Mouse (Mus musculus) myocyte (in vitro differentiated cells): ENCODE measurements around the gene Agbl1. TPM values are rescaled to one million over a fixed set of nuclear protein-coding genes. Genes with fewer than 3 reads are reported as not detected.

ENCODE experiments used
- H3K27me3 ChIP-seq: one replicate; pipeline ENCODE4 v1.6.1; 2011; ENCODE audit not compliant: control insufficient read depth, insufficient read depth, insufficient read length
- H3K36me3 ChIP-seq: one replicate; pipeline ENCODE4 v1.6.1; 2011; ENCODE audit not compliant: control insufficient read depth, insufficient read depth
- H3K4me2 ChIP-seq: one replicate; pipeline ENCODE4 v1.6.1; 2011; ENCODE audit warnings: low read depth, control low read depth
- H3K4me3 ChIP-seq: one replicate; pipeline ENCODE4 v1.5.1; 2011; ENCODE audit warnings: mild to moderate bottlenecking, control low read depth, moderate library complexity
- H3K79me2 ChIP-seq: one replicate; pipeline ENCODE4 v1.6.1; 2011; ENCODE audit not compliant: control insufficient read depth, insufficient read depth
- H3ac ChIP-seq: one replicate; pipeline ENCODE4 v1.6.1; 2011; ENCODE audit not compliant: control insufficient read depth, insufficient read length
- CEBPB ChIP-seq: IDR thresholded peaks from 2 replicates; pipeline ENCODE4 v1.6.1; 2011; ENCODE audit warnings: mild to moderate bottlenecking, moderate library complexity; ENCODE audit not compliant: poor library complexity, insufficient read depth, severe bottlenecking
- E2F4 ChIP-seq: IDR thresholded peaks from one replicate; pipeline ENCODE4 v1.6.1; 2011; ENCODE audit warnings: mild to moderate bottlenecking, control low read depth, moderate library complexity; ENCODE audit not compliant: insufficient read depth
- MAX ChIP-seq: IDR thresholded peaks from one replicate; pipeline ENCODE4 v1.6.1; 2011; ENCODE audit warnings: low read depth, mild to moderate bottlenecking, control low read depth
- MYOD1 ChIP-seq, 3 experiments: IDR thresholded peaks; one replicate each; pipeline ENCODE4 v1.6.1; 2011; ENCODE audit warnings: control low read depth in 2 of 3, low read depth in 2 of 3, mild to moderate bottlenecking in 2 of 3, moderate library complexity in 1 of 3; ENCODE audit not compliant: insufficient read length in 2 of 3, control insufficient read depth in 1 of 3
- MYOG ChIP-seq, 3 experiments: IDR thresholded peaks; one replicate each; pipeline ENCODE4 v1.6.1; 2011; ENCODE audit warnings: control low read depth in 2 of 3, low read depth in 2 of 3, mild to moderate bottlenecking in 2 of 3; ENCODE audit not compliant: insufficient read length in 2 of 3, control insufficient read depth in 1 of 3, insufficient read depth in 1 of 3
- POLR2A ChIP-seq: IDR thresholded peaks from one replicate; pipeline ENCODE4 v1.6.1; 2011; ENCODE audit warnings: low read depth, mild to moderate bottlenecking, control low read depth, moderate library complexity; ENCODE audit not compliant: insufficient read length
- POLR2AphosphoS2 ChIP-seq: IDR thresholded peaks from one replicate; pipeline ENCODE4 v1.6.1; 2011; ENCODE audit warnings: low read depth, control low read depth; ENCODE audit not compliant: insufficient read length
- REST ChIP-seq: IDR thresholded peaks from one replicate; pipeline ENCODE4 v1.6.1; 2011; ENCODE audit warnings: mild to moderate bottlenecking, control low read depth, moderate library complexity; ENCODE audit not compliant: insufficient read depth, insufficient read length
- SRF ChIP-seq: IDR thresholded peaks from one replicate; pipeline ENCODE4 v1.6.1; 2011; ENCODE audit warnings: low read depth; ENCODE audit not compliant: control insufficient read depth, insufficient read length
- TCF12 ChIP-seq: IDR thresholded peaks from one replicate; pipeline ENCODE4 v1.6.1; 2011; ENCODE audit warnings: mild to moderate bottlenecking, control low read depth; ENCODE audit not compliant: poor library complexity, insufficient read depth, severe bottlenecking
- TCF3 ChIP-seq: IDR thresholded peaks from one replicate; pipeline ENCODE4 v1.6.1; 2011; ENCODE audit warnings: low read depth, control low read depth; ENCODE audit not compliant: insufficient read length
- USF1 ChIP-seq: IDR thresholded peaks from one replicate; pipeline ENCODE4 v1.6.1; 2011; ENCODE audit warnings: low read depth, mild to moderate bottlenecking, control low read depth, moderate library complexity
- polyA plus RNA-seq: library from polyadenylated mRNA; unstranded; fragments of >200 nt; fragmentation: generic; extraction: Trizol; gene quantifications from one replicate; pipeline ENCODE4 v1.2.1, GENCODE M21; 2012; ENCODE audit warnings: missing spikeins

Agbl1 gene
- polyA plus RNA-seq, 1 experiment = not detected

GRCm38 (mm10) chr7:76597812-76598211, 368.1 kb downstream of the Agbl1 start:
- H3K4me2 ChIP-seq = no peak overlapping the region
- H3K79me2 ChIP-seq = no peaks in the 10 kb centered on the region
- no peaks in the 10 kb centered on the region for H3K27me3 ChIP-seq
- H3K36me3 ChIP-seq = no peaks in the 10 kb centered on the region
- H3K4me3 ChIP-seq = no peak overlapping the region
- TF ChIP-seq E2F4 (no peak), USF1 (no peak), MYOG (IDR thresholded peaks at IDR 0.05; ENCODE audit: control insufficient read depth in 1 of 3, insufficient read depth in 1 of 3, insufficient read length in 2 of 3, low read depth in 2 of 3) (no peak), TCF12 (no peak), CEBPB (no peak), POLR2AphosphoS2 (no peak), POLR2A (no peak), MAX (no peak), MYOD1 (IDR thresholded peaks at IDR 0.05; ENCODE audit: control insufficient read depth in 1 of 3, insufficient read length in 2 of 3, low read depth in 2 of 3) (no peak), SRF (no peak), TCF3 (no peak), REST (no peak)
- H3ac ChIP-seq = no peak overlapping the region

DNA sequence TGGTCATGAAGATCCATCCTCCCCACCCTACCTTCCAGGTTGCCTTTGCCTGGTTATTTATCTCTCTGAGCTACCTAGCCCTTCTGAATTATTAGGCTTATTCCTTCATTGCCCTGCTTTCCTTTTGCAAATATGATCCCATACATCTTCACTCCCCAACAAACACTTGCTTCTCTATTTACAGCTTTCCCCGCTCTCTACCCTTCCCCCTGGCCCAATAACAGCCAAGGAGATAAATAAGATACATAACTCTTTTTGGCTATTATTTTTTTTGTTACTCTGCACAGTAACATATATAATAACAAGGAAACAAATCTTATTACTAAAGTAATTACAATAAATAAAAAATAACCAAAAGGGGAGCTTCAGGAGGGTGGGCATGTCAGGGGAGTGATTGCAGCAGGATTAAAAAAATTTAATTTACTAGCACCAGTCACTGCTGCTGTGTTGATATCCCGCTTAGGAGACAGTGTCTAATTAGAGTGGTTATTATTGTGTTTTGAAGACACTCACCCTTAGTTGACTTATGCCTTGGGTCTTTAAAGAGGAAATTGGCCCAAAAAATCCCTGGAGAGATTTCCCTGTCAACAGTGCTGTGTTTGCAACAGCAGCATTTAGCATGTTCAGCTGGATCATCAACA, 370.5 kb downstream of the Agbl1 start:
- TF ChIP-seq REST = no peak
- no peaks in the 10 kb centered on the region for H3K79me2 ChIP-seq
- no peak overlapping the region for H3K4me3 ChIP-seq
- H3ac ChIP-seq = no peak overlapping the region
- no peaks in the 10 kb centered on the region for H3K27me3 ChIP-seq
- H3K36me3 ChIP-seq = no peaks in the 10 kb centered on the region
- no peak overlapping the region for H3K4me2 ChIP-seq

- Histone ChIP-seq H3K27me3 (no peaks in the 10 kb centered on the region), H3K36me3 (no peaks in the 10 kb centered on the region), H3ac (no peak overlapping the region), H3K4me2 (no peak overlapping the region), H3K4me3 (no peak overlapping the region), H3K79me2 (no peaks in the 10 kb centered on the region)
- TF ChIP-seq REST (no peak), TCF12 (no peak), USF1 (no peak), TCF3 (no peak), POLR2A (no peak), MYOG (IDR thresholded peaks at IDR 0.05; ENCODE audit: control insufficient read depth in 1 of 3, insufficient read depth in 1 of 3, insufficient read length in 2 of 3, low read depth in 2 of 3) (no peak), E2F4 (no peak), MAX (no peak), POLR2AphosphoS2 (no peak), SRF (no peak), CEBPB (no peak), MYOD1 (IDR thresholded peaks at IDR 0.05; ENCODE audit: control insufficient read depth in 1 of 3, insufficient read length in 2 of 3, low read depth in 2 of 3) (no peak)
These were observed 399.8 kb downstream of the Agbl1 start for GRCm38 (mm10) chr7:76629528-76629927.

DNA sequence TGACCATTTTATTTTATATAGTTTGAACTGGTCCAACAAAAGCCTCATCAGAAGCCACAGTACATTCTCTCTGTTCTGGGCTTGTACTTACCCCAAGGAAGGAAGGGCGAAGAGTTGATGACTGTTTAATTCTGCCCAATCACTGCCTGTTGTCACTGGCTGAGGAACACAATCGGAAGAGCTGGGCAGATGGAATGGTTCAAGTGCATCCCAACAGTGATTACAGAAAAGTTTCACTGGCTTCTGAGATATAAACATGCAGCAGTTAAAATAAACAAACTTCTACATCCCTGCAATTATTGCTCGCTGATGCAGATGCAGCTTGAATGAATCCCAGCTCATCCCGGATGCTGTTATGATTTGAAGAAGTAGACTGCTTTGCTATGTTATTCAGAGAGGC, 421.3 kb downstream of the Agbl1 start:
- TF ChIP-seq USF1 = no peak
- TF ChIP-seq TCF3 = no peak
- TF ChIP-seq REST = no peak
- no peak for TF ChIP-seq MAX
- no peak for TF ChIP-seq TCF12
- TF ChIP-seq E2F4 = no peak
- no peak for TF ChIP-seq MYOD1 (IDR thresholded peaks at IDR 0.05; ENCODE audit: control insufficient read depth in 1 of 3, insufficient read length in 2 of 3, low read depth in 2 of 3)
- no peak for TF ChIP-seq CEBPB
- TF ChIP-seq POLR2A = no peak
- TF ChIP-seq POLR2AphosphoS2 = no peak
- TF ChIP-seq SRF = no peak
- no peak for TF ChIP-seq MYOG (IDR thresholded peaks at IDR 0.05; ENCODE audit: control insufficient read depth in 1 of 3, insufficient read depth in 1 of 3, insufficient read length in 2 of 3, low read depth in 2 of 3)
- Histone ChIP-seq H3ac (no peak overlapping the region), H3K4me3 (no peak overlapping the region), H3K79me2 (no peaks in the 10 kb centered on the region), H3K36me3 (no peaks in the 10 kb centered on the region), H3K27me3 (no peaks in the 10 kb centered on the region), H3K4me2 (no peak overlapping the region)

GRCm38 (mm10) chr7:76661072-76661471, 431.4 kb downstream of the Agbl1 start:
- Histone ChIP-seq H3K27me3 (no peaks in the 10 kb centered on the region), H3K4me2 (no peak overlapping the region), H3K4me3 (no peak overlapping the region), H3K79me2 (no peaks in the 10 kb centered on the region), H3K36me3 (no peaks in the 10 kb centered on the region), H3ac (no peak overlapping the region)
- TF ChIP-seq POLR2A (no peak), USF1 (no peak), MYOD1 (IDR thresholded peaks at IDR 0.05; ENCODE audit: control insufficient read depth in 1 of 3, insufficient read length in 2 of 3, low read depth in 2 of 3) (no peak), MYOG (IDR thresholded peaks at IDR 0.05; ENCODE audit: control insufficient read depth in 1 of 3, insufficient read depth in 1 of 3, insufficient read length in 2 of 3, low read depth in 2 of 3) (no peak), TCF12 (no peak), POLR2AphosphoS2 (no peak), MAX (no peak), SRF (no peak), CEBPB (no peak), TCF3 (no peak), E2F4 (no peak), REST (no peak)
